Mouse (Mus musculus): Measurements from ENCODE around the gene S1pr4. TPM values are rescaled to one million over a fixed set of nuclear protein-coding genes. Genes with fewer than 3 reads are reported as not detected.
A peak's percentile ranks its signal among the peaks of the same experiment; 100 is the strongest.

S1pr4 gene
- total RNA-seq, 2 experiments from 2014 or later = 0.39 to 0.95 TPM

DNA sequence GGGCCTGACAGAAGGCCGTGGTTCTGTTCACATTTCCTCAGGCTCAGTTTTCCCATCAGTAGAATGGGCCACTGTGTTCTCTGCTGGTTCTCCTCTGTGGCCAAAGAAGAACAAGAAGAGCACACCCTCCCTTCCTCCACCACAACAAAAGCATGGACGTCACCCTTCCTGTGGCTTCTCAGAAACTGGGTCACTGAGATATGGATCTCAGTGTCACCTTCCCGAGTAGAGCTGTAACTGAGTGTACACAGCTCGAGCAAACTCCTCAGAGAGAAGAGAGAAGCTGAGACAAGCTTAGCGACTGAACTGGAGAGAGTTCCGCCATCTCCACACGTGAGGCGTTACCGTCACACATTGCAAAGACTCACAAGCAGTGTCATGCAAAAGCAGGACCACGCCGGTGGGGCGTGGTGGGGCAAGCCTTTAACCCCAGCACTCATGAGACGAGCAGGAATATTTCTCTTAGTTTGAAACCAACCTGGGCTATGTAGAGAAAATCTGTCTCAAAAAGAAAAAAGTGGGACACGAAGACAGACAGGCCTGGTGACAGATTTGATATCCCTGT lies 10.4 kb upstream of the S1pr4 start:
- Histone ChIP-seq H3K27ac (no peak overlapping the region), H3K4me3 (no peak overlapping the region)
- DNase-seq (ENCODE audit: low spot score in 2 of 2) = no peak
- TF ChIP-seq CTCF (conservative IDR thresholded peaks at IDR 0.05) = no peak

- TF ChIP-seq CTCF (conservative IDR thresholded peaks at IDR 0.05) = no peak
- no peak for DNase-seq (ENCODE audit: low spot score in 2 of 2)
- Histone ChIP-seq H3K27ac (no peak overlapping the region), H3K4me3 (no peak overlapping the region)
These were observed 8.0 kb upstream of the S1pr4 start for GRCm38 (mm10) chr10:81507691-81508489.

DNA sequence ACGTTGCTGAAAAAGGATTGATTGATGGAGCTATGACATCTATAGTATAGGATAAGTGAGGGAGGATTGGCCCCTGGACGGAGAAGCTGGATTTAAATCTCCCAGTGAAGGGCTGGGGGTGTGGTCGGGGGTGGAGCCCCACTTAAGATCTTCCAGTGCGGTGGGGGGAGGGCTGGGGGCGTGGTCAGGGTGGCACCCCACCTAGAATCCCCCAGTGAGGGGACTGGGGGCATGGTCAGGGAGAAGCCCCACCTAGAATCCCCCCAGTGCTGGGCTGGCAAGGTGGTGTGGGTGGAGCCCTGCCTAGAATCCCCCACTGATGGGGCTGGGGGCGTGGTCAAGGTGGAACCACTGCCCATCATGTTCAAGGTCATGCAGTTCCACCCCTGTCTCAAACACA lies 7.2 kb upstream of the S1pr4 start:
- Histone ChIP-seq H3K4me3 (no peak overlapping the region), H3K27ac (no peak overlapping the region)
- DNase-seq (ENCODE audit: low spot score in 2 of 2) = no peak
- no peak for TF ChIP-seq CTCF (conservative IDR thresholded peaks at IDR 0.05)

- no peak for DNase-seq (ENCODE audit: low spot score in 2 of 2)
- TF ChIP-seq CTCF (conservative IDR thresholded peaks at IDR 0.05) = no peak
- Histone ChIP-seq H3K27ac (no peak overlapping the region), H3K4me3 (no peak overlapping the region)
These were observed 5.2 kb upstream of the S1pr4 start for GRCm38 (mm10) chr10:81505016-81505664.

GRCm38 (mm10) chr10:81502658-81503057 lies 2.7 kb upstream of the S1pr4 start:
- TF ChIP-seq CTCF (conservative IDR thresholded peaks at IDR 0.05) = peak; percentile 100
- 0 out of 2 replicates have a peak overlapping the region, but pooled peaks have one; percentile 55 for H3K27ac ChIP-seq
- H3K4me3 ChIP-seq = peak overlapping the region; percentile 60
- DNase-seq (ENCODE audit: low spot score in 2 of 2) = peak; percentile 86 to 96

GRCm38 (mm10) chr10:81501863-81502262 lies 1.9 kb upstream of the S1pr4 start:
- no peak overlapping the region for H3K4me3 ChIP-seq
- peak in 1 of 2 experiments; percentile 6 for DNase-seq (ENCODE audit: low spot score in 2 of 2)
- TF ChIP-seq CTCF (conservative IDR thresholded peaks at IDR 0.05) = no peak
- no peak overlapping the region for H3K27ac ChIP-seq

GRCm38 (mm10) chr10:81499250-81499901 lies 556 bp downstream of the S1pr4 start:
- Histone ChIP-seq H3K4me3 (peak overlapping the region; percentile 8; the same call in 1 of the 2 replicates), H3K27ac (peak overlapping the region; percentile 57; the same call in 1 of the 2 replicates)
- peak in 1 of 2 experiments; percentile 10 for DNase-seq (ENCODE audit: low spot score in 2 of 2)
- TF ChIP-seq CTCF (conservative IDR thresholded peaks at IDR 0.05) = no peak

GRCm38 (mm10) chr10:81498316-81499249 lies 1.3 kb downstream of the S1pr4 start:
- peak in 1 of 2 experiments; percentile 8 for DNase-seq (ENCODE audit: low spot score in 2 of 2)
- 0 out of 2 replicates have a peak overlapping the region, but pooled peaks have one; percentile 57 for H3K27ac ChIP-seq
- peak; percentile 37 for TF ChIP-seq CTCF (conservative IDR thresholded peaks at IDR 0.05)
- H3K4me3 ChIP-seq = peak overlapping the region; percentile 8; the same call in 1 of the 2 replicates

DNA sequence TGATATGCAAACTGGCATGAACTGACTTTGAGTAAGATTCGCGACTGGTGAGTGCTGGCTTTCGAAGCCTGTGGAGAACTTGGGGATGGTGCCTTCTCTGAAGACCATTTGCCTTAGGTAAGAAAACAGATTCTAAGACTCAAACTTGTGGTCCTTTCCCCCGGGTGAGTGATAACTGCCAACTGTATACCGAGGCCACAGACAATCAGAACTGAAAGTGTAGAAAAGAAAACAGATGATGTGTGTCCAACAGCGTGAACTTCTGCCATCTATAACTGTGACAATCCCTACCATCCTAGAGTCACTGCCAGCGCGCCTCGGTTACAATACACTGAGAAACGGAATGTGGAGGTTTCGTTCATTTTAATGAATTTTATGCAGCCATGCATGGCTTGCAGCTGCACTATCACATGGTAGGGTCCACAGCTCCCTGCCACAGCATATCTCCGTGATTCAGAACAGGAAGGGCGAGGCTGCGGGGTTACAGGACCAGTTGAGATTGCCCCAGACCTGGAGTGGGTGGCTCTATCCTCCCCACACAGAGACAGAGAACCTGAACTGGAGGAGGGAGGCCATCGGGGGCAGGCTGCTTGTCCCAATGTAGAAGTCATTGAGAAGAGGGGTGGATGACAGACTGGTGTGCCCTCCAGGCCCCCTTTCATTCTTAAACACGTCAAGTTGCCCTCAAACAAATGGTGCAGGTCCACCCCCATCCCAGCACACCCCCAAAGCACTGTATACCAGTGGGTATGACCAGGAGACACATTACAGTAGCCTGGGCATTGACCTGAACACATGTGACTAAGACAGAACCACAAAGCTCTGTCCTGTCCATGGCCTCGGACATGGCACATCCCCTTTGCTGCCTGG lies 2.3 kb downstream of the S1pr4 start:
- peak in 1 of 2 experiments; percentile 8 for DNase-seq (ENCODE audit: low spot score in 2 of 2)
- TF ChIP-seq CTCF (conservative IDR thresholded peaks at IDR 0.05) = no peak
- Histone ChIP-seq H3K4me3 (no peak overlapping the region; the same call in 1 of the 2 replicates), H3K27ac (peak overlapping the region; percentile 97; the same call in 1 of the 2 replicates)

DNA sequence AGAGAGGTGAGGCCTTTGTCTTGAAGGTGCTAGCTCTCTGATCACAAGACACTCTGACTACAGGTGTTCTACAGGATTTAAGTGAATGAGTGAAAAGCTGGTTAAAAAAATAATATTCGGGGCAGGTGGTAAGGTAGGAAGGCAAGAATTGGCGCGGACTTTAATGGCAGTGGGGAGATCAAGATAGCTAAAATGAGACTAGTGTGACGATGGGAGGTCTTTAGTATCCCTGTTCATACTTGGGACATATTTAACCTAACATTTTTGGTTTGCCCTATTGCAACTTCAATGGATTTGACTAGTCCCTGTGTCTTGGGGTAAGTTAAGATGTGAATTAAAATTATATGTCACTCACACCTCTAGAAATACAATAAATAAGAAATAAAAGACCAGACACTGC lies 3.0 kb downstream of the S1pr4 start:
- peak in 1 of 2 experiments; percentile 12 for DNase-seq (ENCODE audit: low spot score in 2 of 2)
- peak overlapping the region; percentile 97 for H3K27ac ChIP-seq

More for the DNA sequence above, 3.0 kb downstream of the S1pr4 start:
- H3K4me3 ChIP-seq = peak overlapping the region; percentile 91
- TF ChIP-seq CTCF (conservative IDR thresholded peaks at IDR 0.05) = no peak
